In genomic region chr3:28185518-28185917, GRCm38 (mm10) we compare ENCODE assay signal across 17 mouse cellular contexts.
DNase-seq lines count a peak whose midpoint lies in the region; ATAC-seq and TF ChIP-seq lines count a peak whose summit lies in the region.
"Had no signal": no experiment of that assay in that cellular context is flagged by ENCODE, and none has a peak within 500 bp of the region (broad histone marks: within the 10 kb centered on the region; RNA-seq: fewer than 3 reads in every experiment).

No protein-coding gene starts in this region.

- H3K27me3 ChIP-seq in midbrain, embryonic 11.5 days (ENCODE audit: control insufficient read depth, insufficient read depth, low read length) = no peaks in the 10 kb centered on the region
- H3K27me3 ChIP-seq in midbrain, embryonic 16.5 days (ENCODE audit: control insufficient read depth, insufficient read depth, low read depth, low read length) = no peaks in the 10 kb centered on the region
- no peaks in the 10 kb centered on the region for H3K27me3 ChIP-seq in hindbrain, embryonic 11.5 days (ENCODE audit: control insufficient read depth, insufficient read depth, low read length)
- H3K27me3 ChIP-seq in myocyte (ENCODE audit: control insufficient read depth, insufficient read depth, insufficient read length) = no peaks in the 10 kb centered on the region

- no peak overlapping the region for H3K4me3 ChIP-seq in midbrain, embryonic 11.5 days (ENCODE audit: low read depth, low read length)
- no peak overlapping the region for H3K4me3 ChIP-seq in midbrain, embryonic 16.5 days (ENCODE audit: low read depth, low read length)
- H3K4me3 ChIP-seq in hindbrain, embryonic 11.5 days (ENCODE audit: low read depth, low read length) = no peak overlapping the region
- H3K4me3 ChIP-seq in myocyte = no peak overlapping the region

- ATAC-seq in midbrain, embryonic 11.5 days (ENCODE audit: low FRiP score) = peak; percentile 71
- ATAC-seq in midbrain, embryonic 16.5 days = no peak
- ATAC-seq in hindbrain, embryonic 11.5 days (ENCODE audit: low FRiP score) = no peak
- ATAC-seq: lung, postnatal 0 days had no signal

- no peaks in the 10 kb centered on the region for H3K79me2 ChIP-seq in myocyte (ENCODE audit: control insufficient read depth, insufficient read depth)

- no peak for DNase-seq in midbrain, embryonic 11.5 days (ENCODE audit: low spot score, missing footprints)
- DNase-seq in embryo, embryonic 10.5 days (ENCODE audit: low spot score) = peak; percentile 66
- peak; percentile 45 for DNase-seq in hindbrain, embryonic 11.5 days (ENCODE audit: low spot score)
- DNase-seq in kidney, postnatal 10 days = no peak
- DNase-seq in lung, postnatal 14 days = no peak
- no peak for DNase-seq in cerebellum, adult 11-12 months
- DNase-seq: B cell, adult 2 months; cerebellum, adult 18-20 months; kidney, adult 8-10 months; kidney, postnatal 4 days; layer of hippocampus, postnatal 36 days; left cerebral cortex, postnatal 4 days had no signal

- WGBS in midbrain, embryonic 11.5 days = 38% methylated on average over 1 of the region's 1 CpGs
- WGBS in midbrain, embryonic 16.5 days = 27% methylated on average over 1 of the region's 1 CpGs
- WGBS in hindbrain, embryonic 11.5 days = 22% methylated on average over 1 of the region's 1 CpGs

- TF ChIP-seq POLR2A in myocyte (IDR thresholded peaks at IDR 0.05; ENCODE audit: insufficient read length, low read depth) = no peak

- no peak overlapping the region for H3ac ChIP-seq in myocyte (ENCODE audit: control insufficient read depth, insufficient read length)

- peaks cover 5% of the 10 kb centered on the region; the same call in 1 of the 2 replicates for H3K4me1 ChIP-seq in midbrain, embryonic 11.5 days (ENCODE audit: control insufficient read depth, insufficient read depth, low read length)
- H3K4me1 ChIP-seq in midbrain, embryonic 16.5 days (ENCODE audit: control insufficient read depth, insufficient read depth, low read length) = 0 out of 2 replicates have a peak, but pooled peaks cover 2% of the 10 kb centered on the region
- no peaks in the 10 kb centered on the region for H3K4me1 ChIP-seq in hindbrain, embryonic 11.5 days (replicated peaks; ENCODE audit: control insufficient read depth, insufficient read depth, low read length)

- no peak overlapping the region for H3K9ac ChIP-seq in midbrain, embryonic 11.5 days (ENCODE audit: low read length)
- no peak overlapping the region for H3K9ac ChIP-seq in midbrain, embryonic 16.5 days (ENCODE audit: low read depth, low read length)
- H3K9ac ChIP-seq in hindbrain, embryonic 11.5 days (ENCODE audit: low read depth, low read length) = no peak overlapping the region
- H3K9ac ChIP-seq: liver, embryonic 14.5 days had no signal

- H3K9me3 ChIP-seq in midbrain, embryonic 11.5 days (ENCODE audit: control insufficient read depth, low read length) = no peaks in the 10 kb centered on the region
- no peaks in the 10 kb centered on the region for H3K9me3 ChIP-seq in midbrain, embryonic 16.5 days (replicated peaks; ENCODE audit: control insufficient read depth, low read length, poor library complexity, severe bottlenecking)
- no peaks in the 10 kb centered on the region for H3K9me3 ChIP-seq in hindbrain, embryonic 11.5 days (ENCODE audit: control insufficient read depth, low read length)

- H3K27ac ChIP-seq in midbrain, embryonic 11.5 days (ENCODE audit: low read depth, low read length) = no peak overlapping the region
- H3K27ac ChIP-seq in midbrain, embryonic 16.5 days (ENCODE audit: low read length) = no peak overlapping the region
- no peak overlapping the region for H3K27ac ChIP-seq in hindbrain, embryonic 11.5 days (ENCODE audit: low read depth, low read length)
- H3K27ac ChIP-seq: liver, embryonic 14.5 days; stomach, postnatal 0 days had no signal

- no peaks in the 10 kb centered on the region for H3K36me3 ChIP-seq in midbrain, embryonic 11.5 days (ENCODE audit: control insufficient read depth, insufficient read depth, low read length)
- H3K36me3 ChIP-seq in midbrain, embryonic 16.5 days (ENCODE audit: control insufficient read depth, insufficient read depth, low read length) = no peaks in the 10 kb centered on the region
- H3K36me3 ChIP-seq in hindbrain, embryonic 11.5 days (ENCODE audit: control insufficient read depth, insufficient read depth, low read length) = no peaks in the 10 kb centered on the region
- no peaks in the 10 kb centered on the region for H3K36me3 ChIP-seq in myocyte (ENCODE audit: control insufficient read depth, insufficient read depth)

- no peak overlapping the region for H3K4me2 ChIP-seq in midbrain, embryonic 11.5 days
- no peak overlapping the region for H3K4me2 ChIP-seq in midbrain, embryonic 16.5 days (ENCODE audit: low read length)
- H3K4me2 ChIP-seq in hindbrain, embryonic 11.5 days (replicated peaks; ENCODE audit: low read depth, low read length) = no peak overlapping the region
- H3K4me2 ChIP-seq in myocyte (ENCODE audit: low read depth) = peak overlapping the region; percentile 22

TF ChIP-seq in myocyte, 11 proteins besides CTCF, POLR2A, EP300 and RAD21:
- TF ChIP-seq TCF3 (IDR thresholded peaks at IDR 0.05; ENCODE audit: insufficient read length, low read depth) (peak; percentile 39), MYOG (IDR thresholded peaks at IDR 0.05; ENCODE audit: control insufficient read depth in 1 of 3, insufficient read depth in 1 of 3, insufficient read length in 2 of 3, low read depth in 2 of 3) (peak in 2 of 3 experiments; percentile 55 to 86), MYOD1 (IDR thresholded peaks at IDR 0.05; ENCODE audit: control insufficient read depth in 1 of 3, insufficient read length in 2 of 3, low read depth in 2 of 3) (peak in 2 of 3 experiments; percentile 79 to 90), USF1 (IDR thresholded peaks at IDR 0.05; ENCODE audit: low read depth) (no peak)

Comparison
In these comparisons a context has a peak if more than half of its experiments do, and no peak if none do; other contexts are left out.
1. DNase-seq: peak in embryo, embryonic 10.5 days (single experiment) and hindbrain, embryonic 11.5 days (single experiment); none in midbrain, embryonic 11.5 days (single experiment), kidney, postnatal 10 days (single experiment), lung, postnatal 14 days (single experiment) and cerebellum, adult 11-12 months (single experiment).